Mouse (Mus musculus): ENCODE data around the gene Csk. TPM values are rescaled to one million over a fixed set of nuclear protein-coding genes. Genes with fewer than 3 reads are reported as not detected.

Gene Csk
- polyA plus RNA-seq, 1 experiment from 2014 or later, result 33.4 TPM

DNA sequence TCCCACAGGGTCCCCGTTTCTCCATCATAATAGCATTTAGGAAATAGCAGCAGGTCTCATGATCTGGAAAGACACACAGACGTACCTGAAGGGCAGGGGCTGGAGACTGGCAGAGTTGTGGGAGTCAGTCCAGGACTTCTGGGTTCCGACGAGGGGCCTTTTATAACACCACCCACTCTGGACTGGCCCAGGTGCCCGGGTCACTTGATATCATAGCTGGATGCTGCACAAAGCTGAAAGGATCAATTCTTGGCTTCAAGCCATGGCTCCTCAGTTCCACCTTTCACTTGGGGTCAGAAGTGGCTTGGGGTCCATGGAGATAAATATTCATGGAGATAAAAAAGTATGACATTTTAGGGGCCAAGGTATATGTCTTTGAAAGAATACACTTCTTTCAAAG lies 30.1 kb upstream of the Csk start, which contains the start of gene Cyp1a2:
Gene Cyp1a2, minus strand, starts transcription at position 184 of the 400 bp plus-strand sequence.
- no peak within 1 kb of the TSS for H3K4me2 ChIP-seq (ENCODE audit: low read depth, low read length)
- H3K4me3 ChIP-seq (ENCODE audit: low read depth, low read length), result no peak within 1 kb of the TSS
- 84% methylated on average over 5 of the region's 5 CpGs for WGBS
- H3K4me1 ChIP-seq (ENCODE audit: control insufficient read depth, insufficient read depth, low read length), result no peaks in the 10 kb centered on the region
- H3K27ac ChIP-seq (ENCODE audit: low read depth, low read length), result no peak within 1 kb of the TSS
- H3K9me3 ChIP-seq (ENCODE audit: control insufficient read depth, low read length), result no peaks in the 10 kb centered on the region
- no peaks in the 10 kb centered on the region for H3K27me3 ChIP-seq (ENCODE audit: control insufficient read depth, insufficient read depth, low read length)
- ATAC-seq (ENCODE audit: low read depth), result no peak
- H3K36me3 ChIP-seq (ENCODE audit: control insufficient read depth, insufficient read depth, low read length), result no peaks in the 10 kb centered on the region
- H3K9ac ChIP-seq (replicated peaks; ENCODE audit: low read depth, low read length), result no peak within 1 kb of the TSS

DNA sequence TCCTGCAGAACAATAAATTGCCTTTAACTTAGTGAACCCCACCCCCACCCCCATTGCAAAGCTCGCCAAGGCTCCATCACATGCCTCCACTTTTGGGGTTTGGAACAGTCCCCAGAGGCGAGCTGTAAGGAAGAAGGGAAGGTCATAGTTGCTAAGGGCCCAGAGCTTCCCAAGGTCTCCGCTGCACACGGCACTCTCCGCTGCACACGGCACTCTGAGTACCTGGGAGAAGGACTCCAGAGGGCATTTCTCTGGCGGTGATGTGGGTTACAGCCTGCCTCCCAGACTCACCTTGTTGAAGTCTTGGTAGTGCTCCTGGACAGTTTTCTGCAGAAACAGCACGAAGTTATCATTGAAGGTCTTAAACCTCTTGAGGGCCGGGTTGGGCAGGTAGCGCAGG lies 28.0 kb upstream of the Csk start:
- WGBS, result 82% methylated on average over 10 of the region's 10 CpGs
- Histone ChIP-seq H3K4me1 (ENCODE audit: control insufficient read depth, insufficient read depth, low read length) (no peaks in the 10 kb centered on the region), H3K4me2 (ENCODE audit: low read depth, low read length) (no peak overlapping the region), H3K4me3 (ENCODE audit: low read depth, low read length) (no peak overlapping the region), H3K9ac (replicated peaks; ENCODE audit: low read depth, low read length) (no peak overlapping the region), H3K9me3 (ENCODE audit: control insufficient read depth, low read length) (no peaks in the 10 kb centered on the region), H3K27me3 (ENCODE audit: control insufficient read depth, insufficient read depth, low read length) (no peaks in the 10 kb centered on the region), H3K27ac (ENCODE audit: low read depth, low read length) (no peak overlapping the region), H3K36me3 (ENCODE audit: control insufficient read depth, insufficient read depth, low read length) (no peaks in the 10 kb centered on the region)
- no peak for ATAC-seq (ENCODE audit: low read depth)

DNA sequence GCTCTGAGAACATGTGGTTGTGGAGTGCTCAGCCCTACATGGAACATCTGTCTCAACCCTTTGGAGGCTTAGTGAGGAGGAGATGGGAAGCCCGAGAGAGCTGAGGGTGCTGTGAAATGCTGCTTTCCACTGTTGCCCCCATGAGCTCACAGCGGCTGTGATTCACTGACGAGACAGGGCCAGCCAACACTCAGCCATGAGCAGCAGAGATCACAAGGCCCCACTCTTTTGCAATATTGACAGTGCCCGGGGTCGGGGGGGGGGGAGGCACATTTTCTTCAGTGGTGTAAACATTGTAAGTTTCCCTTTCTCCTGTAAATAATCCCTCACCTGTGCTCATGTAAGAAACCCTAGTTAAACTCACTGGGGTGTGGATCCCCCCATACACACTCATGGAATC lies 18.1 kb upstream of the Csk start:
- Histone ChIP-seq H3K27ac (ENCODE audit: low read depth, low read length) (no peak overlapping the region), H3K36me3 (ENCODE audit: control insufficient read depth, insufficient read depth, low read length) (no peaks in the 10 kb centered on the region), H3K9ac (replicated peaks; ENCODE audit: low read depth, low read length) (no peak overlapping the region), H3K9me3 (ENCODE audit: control insufficient read depth, low read length) (no peaks in the 10 kb centered on the region), H3K4me2 (ENCODE audit: low read depth, low read length) (no peak overlapping the region), H3K4me3 (ENCODE audit: low read depth, low read length) (no peak overlapping the region), H3K4me1 (ENCODE audit: control insufficient read depth, insufficient read depth, low read length) (no peaks in the 10 kb centered on the region), H3K27me3 (ENCODE audit: control insufficient read depth, insufficient read depth, low read length) (no peaks in the 10 kb centered on the region)
- 92% methylated on average over 5 of the region's 5 CpGs for WGBS
- no peak for ATAC-seq (ENCODE audit: low read depth)

DNA sequence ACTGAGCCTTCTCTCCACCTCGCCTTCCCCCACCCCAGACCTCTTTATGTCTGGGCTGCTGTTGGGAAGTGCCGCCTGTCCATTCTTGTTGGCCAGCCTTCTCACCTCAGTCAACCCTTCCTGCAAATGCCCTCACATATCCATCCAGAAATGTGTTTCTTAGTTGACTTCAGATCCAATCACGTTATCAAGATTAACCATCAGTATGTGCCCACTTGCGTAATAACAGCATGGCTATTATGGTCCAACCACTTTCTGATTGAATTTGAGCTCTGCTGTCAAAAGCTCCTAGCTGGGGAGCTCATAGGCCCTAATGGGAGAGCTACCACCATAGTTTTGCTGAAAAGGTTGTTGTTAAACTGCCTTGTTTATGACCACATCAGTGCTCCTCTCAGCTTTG lies 17.6 kb upstream of the Csk start:
- no peak overlapping the region for H3K27ac ChIP-seq (ENCODE audit: low read depth, low read length)
- no peaks in the 10 kb centered on the region for H3K36me3 ChIP-seq (ENCODE audit: control insufficient read depth, insufficient read depth, low read length)
- no peak overlapping the region for H3K9ac ChIP-seq (replicated peaks; ENCODE audit: low read depth, low read length)
- H3K4me2 ChIP-seq (ENCODE audit: low read depth, low read length), result no peak overlapping the region
- WGBS, result 90% methylated on average over 4 of the region's 4 CpGs
- no peaks in the 10 kb centered on the region for H3K4me1 ChIP-seq (ENCODE audit: control insufficient read depth, insufficient read depth, low read length)
- H3K9me3 ChIP-seq (ENCODE audit: control insufficient read depth, low read length), result no peaks in the 10 kb centered on the region
- no peak overlapping the region for H3K4me3 ChIP-seq (ENCODE audit: low read depth, low read length)
- ATAC-seq (ENCODE audit: low read depth), result no peak
- no peaks in the 10 kb centered on the region for H3K27me3 ChIP-seq (ENCODE audit: control insufficient read depth, insufficient read depth, low read length)

DNA sequence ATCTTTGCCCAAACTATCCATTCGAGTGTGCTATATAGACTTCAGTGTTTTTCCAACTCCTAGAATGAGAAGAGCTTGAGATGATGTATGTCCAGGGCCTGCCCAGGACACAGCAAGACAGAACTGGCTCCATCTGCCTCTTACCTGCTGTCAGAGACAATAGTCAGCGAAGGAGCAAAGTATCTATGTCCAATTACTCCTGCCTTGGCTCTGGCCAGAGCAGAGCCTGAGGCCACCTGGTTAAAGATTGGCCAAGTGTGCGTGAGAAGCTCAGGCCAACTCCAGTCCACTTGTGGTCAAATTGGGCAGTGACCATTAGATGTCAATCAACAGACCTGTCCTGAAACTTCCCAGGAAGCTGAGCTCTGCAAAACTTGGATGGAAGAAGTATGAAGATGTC lies 16.1 kb upstream of the Csk start:
- no peaks in the 10 kb centered on the region for H3K27me3 ChIP-seq (ENCODE audit: control insufficient read depth, insufficient read depth, low read length)
- no peak overlapping the region for H3K27ac ChIP-seq (ENCODE audit: low read depth, low read length)
- H3K36me3 ChIP-seq (ENCODE audit: control insufficient read depth, insufficient read depth, low read length), result no peaks in the 10 kb centered on the region
- no peak for ATAC-seq (ENCODE audit: low read depth)
- H3K4me2 ChIP-seq (ENCODE audit: low read depth, low read length), result no peak overlapping the region
- H3K4me3 ChIP-seq (ENCODE audit: low read depth, low read length), result no peak overlapping the region
- H3K9me3 ChIP-seq (ENCODE audit: control insufficient read depth, low read length), result no peaks in the 10 kb centered on the region
- WGBS, result 89% methylated on average over 3 of the region's 3 CpGs
- no peaks in the 10 kb centered on the region for H3K4me1 ChIP-seq (ENCODE audit: control insufficient read depth, insufficient read depth, low read length)
- no peak overlapping the region for H3K9ac ChIP-seq (replicated peaks; ENCODE audit: low read depth, low read length)

DNA sequence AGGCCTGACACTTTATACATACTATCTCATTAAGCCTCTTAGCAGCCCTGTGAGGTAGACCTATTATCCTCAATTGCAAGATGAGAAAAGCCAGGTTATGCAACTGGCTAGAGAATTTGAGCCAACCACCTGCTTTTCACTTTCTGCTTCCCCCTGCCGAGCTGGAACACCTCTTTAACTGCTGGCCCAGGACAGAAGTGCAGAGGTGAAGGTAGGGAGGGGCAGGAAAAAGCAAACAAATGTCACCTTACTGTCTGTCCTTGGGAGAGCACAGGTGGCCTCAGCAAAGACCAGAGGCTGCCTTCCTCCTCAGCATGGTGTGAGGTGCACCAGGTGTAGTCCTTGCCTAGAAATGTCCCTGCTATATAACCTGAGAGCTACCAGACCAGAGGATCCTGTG lies 14.8 kb upstream of the Csk start:
- no peak for ATAC-seq (ENCODE audit: low read depth)
- H3K27me3 ChIP-seq (ENCODE audit: control insufficient read depth, insufficient read depth, low read length), result no peaks in the 10 kb centered on the region
- H3K4me1 ChIP-seq (ENCODE audit: control insufficient read depth, insufficient read depth, low read length), result no peaks in the 10 kb centered on the region
- no peaks in the 10 kb centered on the region for H3K9me3 ChIP-seq (ENCODE audit: control insufficient read depth, low read length)
- no peaks in the 10 kb centered on the region for H3K36me3 ChIP-seq (ENCODE audit: control insufficient read depth, insufficient read depth, low read length)
- no peak overlapping the region for H3K4me3 ChIP-seq (ENCODE audit: low read depth, low read length)
- 56% methylated on average over 1 of the region's 1 CpGs for WGBS
- H3K27ac ChIP-seq (ENCODE audit: low read depth, low read length), result no peak overlapping the region
- no peak overlapping the region for H3K4me2 ChIP-seq (ENCODE audit: low read depth, low read length)
- no peak overlapping the region for H3K9ac ChIP-seq (replicated peaks; ENCODE audit: low read depth, low read length)

DNA sequence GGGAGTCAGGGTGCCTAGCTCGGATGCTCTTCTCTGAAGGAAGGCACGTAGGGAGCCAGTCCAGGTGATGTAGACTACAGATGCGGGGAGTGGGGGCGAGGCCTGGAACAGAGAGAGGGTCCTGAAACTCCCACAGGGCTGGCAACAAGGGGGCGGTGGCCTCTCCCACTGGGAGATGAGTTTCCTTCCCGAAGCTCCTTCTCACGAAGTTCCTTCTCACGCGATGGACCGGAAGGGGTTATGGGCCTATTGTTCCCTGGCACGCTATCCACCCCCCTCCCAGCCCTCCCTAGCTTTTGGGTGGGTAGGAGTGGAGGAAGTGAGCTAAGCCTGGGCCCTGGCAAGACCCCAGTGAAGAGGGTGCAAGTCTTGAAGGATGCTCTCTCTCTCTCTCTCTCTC lies 14.4 kb upstream of the Csk start:
- H3K27me3 ChIP-seq (ENCODE audit: control insufficient read depth, insufficient read depth, low read length), result no peaks in the 10 kb centered on the region
- no peak for ATAC-seq (ENCODE audit: low read depth)
- no peaks in the 10 kb centered on the region for H3K9me3 ChIP-seq (ENCODE audit: control insufficient read depth, low read length)
- WGBS, result 48% methylated on average over 11 of the region's 11 CpGs
- no peak overlapping the region for H3K9ac ChIP-seq (replicated peaks; ENCODE audit: low read depth, low read length)
- H3K4me2 ChIP-seq (ENCODE audit: low read depth, low read length), result no peak overlapping the region
- no peak overlapping the region for H3K27ac ChIP-seq (ENCODE audit: low read depth, low read length)
- H3K4me3 ChIP-seq (ENCODE audit: low read depth, low read length), result no peak overlapping the region
- H3K36me3 ChIP-seq (ENCODE audit: control insufficient read depth, insufficient read depth, low read length), result no peaks in the 10 kb centered on the region
- H3K4me1 ChIP-seq (ENCODE audit: control insufficient read depth, insufficient read depth, low read length), result no peaks in the 10 kb centered on the region

DNA sequence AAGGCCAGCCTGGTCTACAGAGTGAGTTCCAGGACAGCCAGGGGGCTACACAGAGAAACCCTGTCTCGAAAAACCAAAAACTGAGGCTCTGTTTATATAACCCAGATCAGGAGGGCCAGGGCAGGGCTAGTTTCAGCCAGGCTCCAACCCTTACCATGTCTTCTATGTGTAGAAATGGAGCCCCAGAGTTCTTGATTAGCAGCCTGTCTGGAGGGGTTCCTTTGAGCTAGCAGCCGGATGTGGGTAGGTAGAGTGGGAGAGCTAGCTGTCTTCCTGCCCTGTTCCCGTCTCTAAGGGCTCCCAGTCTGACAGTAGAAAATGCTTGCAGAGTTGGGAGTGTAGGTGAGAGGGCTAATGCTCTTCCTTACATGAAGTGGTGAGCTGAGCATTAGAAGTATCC lies 13.7 kb upstream of the Csk start:
- 75% methylated on average over 3 of the region's 3 CpGs for WGBS
- Histone ChIP-seq H3K27me3 (ENCODE audit: control insufficient read depth, insufficient read depth, low read length) (no peaks in the 10 kb centered on the region), H3K27ac (ENCODE audit: low read depth, low read length) (no peak overlapping the region), H3K9ac (replicated peaks; ENCODE audit: low read depth, low read length) (no peak overlapping the region), H3K4me1 (ENCODE audit: control insufficient read depth, insufficient read depth, low read length) (no peaks in the 10 kb centered on the region), H3K36me3 (ENCODE audit: control insufficient read depth, insufficient read depth, low read length) (no peaks in the 10 kb centered on the region), H3K9me3 (ENCODE audit: control insufficient read depth, low read length) (no peaks in the 10 kb centered on the region), H3K4me2 (ENCODE audit: low read depth, low read length) (no peak overlapping the region), H3K4me3 (ENCODE audit: low read depth, low read length) (no peak overlapping the region)
- ATAC-seq (ENCODE audit: low read depth), result no peak

DNA sequence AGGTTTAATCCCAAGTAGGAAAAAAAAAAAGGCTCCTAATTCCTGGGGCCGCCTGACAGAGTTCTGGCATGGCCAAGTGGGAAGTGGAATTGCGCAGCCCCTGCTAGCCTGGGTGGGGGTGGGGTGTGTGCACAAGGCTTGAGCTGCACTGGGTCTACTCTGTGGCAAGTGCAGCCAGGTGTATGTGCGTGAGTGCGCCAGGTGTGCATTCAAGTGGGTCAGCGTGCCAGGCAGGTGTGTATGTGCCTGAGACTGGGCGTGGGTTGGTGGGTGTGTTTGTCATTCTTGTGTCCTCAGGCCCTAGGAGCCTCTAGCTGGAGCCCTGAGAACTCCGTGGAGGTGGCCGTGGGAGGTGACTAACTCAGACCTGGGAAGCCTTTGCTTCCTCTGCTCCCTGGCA lies 13.1 kb upstream of the Csk start:
- Histone ChIP-seq H3K9me3 (ENCODE audit: control insufficient read depth, low read length) (no peaks in the 10 kb centered on the region), H3K4me2 (ENCODE audit: low read depth, low read length) (no peak overlapping the region), H3K4me3 (ENCODE audit: low read depth, low read length) (no peak overlapping the region), H3K27me3 (ENCODE audit: control insufficient read depth, insufficient read depth, low read length) (no peaks in the 10 kb centered on the region), H3K36me3 (ENCODE audit: control insufficient read depth, insufficient read depth, low read length) (no peaks in the 10 kb centered on the region), H3K9ac (replicated peaks; ENCODE audit: low read depth, low read length) (no peak overlapping the region), H3K27ac (ENCODE audit: low read depth, low read length) (no peak overlapping the region), H3K4me1 (ENCODE audit: control insufficient read depth, insufficient read depth, low read length) (no peaks in the 10 kb centered on the region)
- WGBS, result 86% methylated on average over 8 of the region's 8 CpGs
- no peak for ATAC-seq (ENCODE audit: low read depth)

DNA sequence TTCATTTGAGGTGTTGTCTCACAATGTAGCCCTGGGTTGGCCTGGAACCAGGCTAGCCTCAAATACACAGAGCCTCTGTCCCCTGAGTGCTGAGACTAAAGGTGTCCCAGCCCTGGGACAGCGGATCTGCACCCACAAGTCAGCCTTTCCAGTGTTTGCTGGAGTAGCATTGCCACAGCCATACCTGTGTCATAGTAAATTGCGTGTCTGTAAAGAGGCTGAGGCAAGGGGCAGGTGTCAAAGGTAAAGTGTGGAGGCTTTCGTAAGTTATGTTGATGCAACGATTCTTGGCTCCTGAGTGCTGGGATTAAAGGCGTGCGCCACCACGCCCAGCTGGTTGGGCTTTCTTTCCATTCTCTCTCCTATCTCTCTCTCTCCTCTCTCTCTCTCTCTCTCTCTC lies 11.2 kb upstream of the Csk start:
- H3K9ac ChIP-seq (replicated peaks; ENCODE audit: low read depth, low read length), result no peak overlapping the region

More for the DNA sequence above, 11.2 kb upstream of the Csk start:
- Histone ChIP-seq H3K27ac (ENCODE audit: low read depth, low read length) (no peak overlapping the region), H3K36me3 (ENCODE audit: control insufficient read depth, insufficient read depth, low read length) (no peaks in the 10 kb centered on the region), H3K4me1 (ENCODE audit: control insufficient read depth, insufficient read depth, low read length) (no peaks in the 10 kb centered on the region), H3K4me2 (ENCODE audit: low read depth, low read length) (no peak overlapping the region), H3K4me3 (ENCODE audit: low read depth, low read length) (no peak overlapping the region), H3K27me3 (ENCODE audit: control insufficient read depth, insufficient read depth, low read length) (no peaks in the 10 kb centered on the region), H3K9me3 (ENCODE audit: control insufficient read depth, low read length) (no peaks in the 10 kb centered on the region)
- no peak for ATAC-seq (ENCODE audit: low read depth)
- 75% methylated on average over 7 of the region's 7 CpGs for WGBS
